ENCODE assay signal across 8 mouse cellular contexts in genomic region chr12:65074651-65075050, GRCm38 (mm10). TPM values are rescaled to one million over a fixed set of nuclear protein-coding genes. Genes with fewer than 3 reads are reported as not detected.
A peak's percentile ranks its signal among the peaks of the same experiment; 100 is the strongest.
DNase-seq lines count a peak whose midpoint lies in the region; ATAC-seq and TF ChIP-seq lines count a peak whose summit lies in the region.

No protein-coding gene starts in this region.

- H3K27ac ChIP-seq in heart, embryonic 13.5 days (replicated peaks) = peak overlapping the region; percentile 93
- peak overlapping the region; percentile 95 for H3K27ac ChIP-seq in heart, postnatal 0 days (ENCODE audit: low read depth)
- peak overlapping the region; percentile 92 for H3K27ac ChIP-seq in midbrain, embryonic 12.5 days (replicated peaks)

- intact Hi-C loops in heart, postnatal 10 days (cut with DNase I) = loop anchor here (5.0 kb wide), 2 partner anchors 37 to 98 kb away; partner anchors contain the start of genes Mis18bp1 and Prpf39
- intact Hi-C loops in left cerebral cortex, postnatal 10 days (cut with DNase I) = no loop called here

- TF ChIP-seq EP300 in heart, postnatal 0 days (IDR thresholded peaks at IDR 0.05; ENCODE audit: low read depth) = no peak

- H3K4me3 ChIP-seq in heart, embryonic 13.5 days = peak overlapping the region; percentile 93
- H3K4me3 ChIP-seq in heart, postnatal 0 days (ENCODE audit: low read depth, low read length) = peak overlapping the region; percentile 96
- H3K4me3 ChIP-seq in midbrain, embryonic 12.5 days = peak overlapping the region; percentile 91

- TF ChIP-seq CTCF in heart, postnatal 0 days (IDR thresholded peaks at IDR 0.05; ENCODE audit: low read depth) = no peak

- no peak for ATAC-seq in heart, embryonic 13.5 days (ENCODE audit: extremely low read depth, insufficient number of reproducible peaks, low FRiP score, low TSS enrichment)
- no peak for ATAC-seq in heart, postnatal 0 days (ENCODE audit: insufficient read depth, low read depth)
- no peak for ATAC-seq in midbrain, embryonic 12.5 days (ENCODE audit: low FRiP score, low read depth)

- H3K4me1 ChIP-seq in heart, embryonic 13.5 days = peaks cover 40% of the 10 kb centered on the region
- H3K4me1 ChIP-seq in heart, postnatal 0 days (ENCODE audit: control insufficient read depth, insufficient read depth) = peaks cover 19% of the 10 kb centered on the region
- H3K4me1 ChIP-seq in midbrain, embryonic 12.5 days = peaks cover 31% of the 10 kb centered on the region

- H3K27me3 ChIP-seq in heart, embryonic 13.5 days (replicated peaks) = no peaks in the 10 kb centered on the region
- H3K27me3 ChIP-seq in heart, postnatal 0 days (ENCODE audit: control insufficient read depth, insufficient read depth, low read length) = no peaks in the 10 kb centered on the region
- no peaks in the 10 kb centered on the region for H3K27me3 ChIP-seq in midbrain, embryonic 12.5 days

- peaks cover 9% of the 10 kb centered on the region for H3K36me3 ChIP-seq in heart, embryonic 13.5 days
- no peaks in the 10 kb centered on the region; the same call in 1 of the 2 replicates for H3K36me3 ChIP-seq in heart, postnatal 0 days (replicated peaks; ENCODE audit: control insufficient read depth, insufficient read depth, low read length)
- H3K36me3 ChIP-seq in midbrain, embryonic 12.5 days = 0 out of 2 replicates have a peak, but pooled peaks cover 9% of the 10 kb centered on the region

- DNase-seq in heart, postnatal 10 days = no peak
- peak; percentile 30 for DNase-seq in MN1 (ENCODE audit: low spot score)
- DNase-seq in heart, postnatal 0 days (ENCODE audit: low spot score) = no peak
- DNase-seq in left cerebral cortex, postnatal 10 days (ENCODE audit: extremely low spot score in 1 of 2, low spot score in 2 of 2) = no peak
- no peak for DNase-seq in spleen, postnatal 10 days (ENCODE audit: low spot score in 2 of 2)
- no peak for DNase-seq in adrenal gland, adult 2 months

- WGBS in heart, embryonic 13.5 days = 31% methylated on average over 7 of the region's 7 CpGs
- 33% methylated on average over 7 of the region's 7 CpGs for WGBS in heart, postnatal 0 days
- 43% methylated on average over 7 of the region's 7 CpGs for WGBS in midbrain, embryonic 12.5 days

- peak overlapping the region; percentile 93 for H3K9ac ChIP-seq in heart, embryonic 13.5 days
- peak overlapping the region; percentile 86; the same call in 1 of the 2 replicates for H3K9ac ChIP-seq in heart, postnatal 0 days (replicated peaks; ENCODE audit: low read depth, low read length)
- peak overlapping the region; percentile 76; the same call in 1 of the 2 replicates for H3K9ac ChIP-seq in midbrain, embryonic 12.5 days (replicated peaks)

- H3K9me3 ChIP-seq in heart, embryonic 13.5 days = no peaks in the 10 kb centered on the region
- H3K9me3 ChIP-seq in heart, postnatal 0 days (replicated peaks; ENCODE audit: control insufficient read depth, low read length) = no peaks in the 10 kb centered on the region
- no peaks in the 10 kb centered on the region for H3K9me3 ChIP-seq in midbrain, embryonic 12.5 days

- peak overlapping the region; percentile 95 for H3K4me2 ChIP-seq in heart, embryonic 13.5 days
- H3K4me2 ChIP-seq in heart, postnatal 0 days (ENCODE audit: low read depth, low read length) = peak overlapping the region; percentile 97
- peak overlapping the region; percentile 86 for H3K4me2 ChIP-seq in midbrain, embryonic 12.5 days (replicated peaks)

RNA-seq across cellular contexts. Expression of gene Fancm, which starts 0.8 kb away (rescaled TPM):
- polyA plus RNA-seq in heart, embryonic 13.5 days (2015; fragmentation: Nextera tagmentation; extraction: Ambion mirVana) = 5.9 and 6.1 TPM in 2 replicates
- total RNA-seq in heart, postnatal 10 days (2021) = 1 to 10 TPM; 6.5 to 7.2 TPM
- 4.6 and 7.6 TPM in 2 replicates for total RNA-seq in heart, postnatal 0 days (2014; rRNA removed; ENCODE audit: low replicate concordance)
- polyA plus RNA-seq in heart, postnatal 0 days (2015; fragmentation: Nextera tagmentation; extraction: Ambion mirVana) = 4.5 and 5.0 TPM in 2 replicates
- 14.3 and 15.9 TPM in 2 replicates for polyA plus RNA-seq in midbrain, embryonic 12.5 days (2016; fragmentation: Nextera tagmentation; extraction: Ambion mirVana)
- total RNA-seq in left cerebral cortex, postnatal 10 days (2021) = 10 to 100 TPM; 11.4 to 12.1 TPM
- total RNA-seq in adrenal gland, adult 2 months (2021) = 1 to 10 TPM; 6.9 to 9.2 TPM
- 2.1 and 2.5 TPM in 2 replicates for polyA plus RNA-seq in adrenal gland, adult 2 months (2012; rRNA removed)

RNA-seq across cellular contexts. Expression of gene Fkbp3, which starts 0.8 kb away (rescaled TPM):
- polyA plus RNA-seq in heart, embryonic 13.5 days (2015; fragmentation: Nextera tagmentation; extraction: Ambion mirVana) = 476 and 518 TPM in 2 replicates
- 100 to 1,000 TPM; 197 to 228 TPM for total RNA-seq in heart, postnatal 10 days (2021)
- total RNA-seq in heart, postnatal 0 days (2014; rRNA removed; ENCODE audit: low replicate concordance) = 200 and 520 TPM in 2 replicates
- polyA plus RNA-seq in heart, postnatal 0 days (2015; fragmentation: Nextera tagmentation; extraction: Ambion mirVana) = 604 and 668 TPM in 2 replicates
- polyA plus RNA-seq in midbrain, embryonic 12.5 days (2016; fragmentation: Nextera tagmentation; extraction: Ambion mirVana) = 619 and 629 TPM in 2 replicates
- 100 to 1,000 TPM; 186 to 206 TPM for total RNA-seq in left cerebral cortex, postnatal 10 days (2021)
- total RNA-seq in adrenal gland, adult 2 months (2021) = 100 to 1,000 TPM; 105 to 127 TPM
- polyA plus RNA-seq in adrenal gland, adult 2 months (2012; rRNA removed) = 10.7 and 10.9 TPM in 2 replicates

RNA-seq across cellular contexts. Expression of gene Prpf39, which starts 38.5 kb away (rescaled TPM):
- polyA plus RNA-seq in heart, embryonic 13.5 days (2015; fragmentation: Nextera tagmentation; extraction: Ambion mirVana) = 28.1 and 31.8 TPM in 2 replicates
- total RNA-seq in heart, postnatal 10 days (2021) = 10 to 100 TPM; 19.5 to 20.2 TPM
- 19.4 and 20.8 TPM in 2 replicates for total RNA-seq in heart, postnatal 0 days (2014; rRNA removed; ENCODE audit: low replicate concordance)
- 18.1 and 20.0 TPM in 2 replicates for polyA plus RNA-seq in heart, postnatal 0 days (2015; fragmentation: Nextera tagmentation; extraction: Ambion mirVana)
- 66.9 and 68.1 TPM in 2 replicates for polyA plus RNA-seq in midbrain, embryonic 12.5 days (2016; fragmentation: Nextera tagmentation; extraction: Ambion mirVana)
- 10 to 100 TPM; 42.4 to 45.5 TPM for total RNA-seq in left cerebral cortex, postnatal 10 days (2021)
- 10 to 100 TPM; 25.0 to 32.2 TPM for total RNA-seq in adrenal gland, adult 2 months (2021)
- polyA plus RNA-seq in adrenal gland, adult 2 months (2012; rRNA removed) = 2.2 and 2.8 TPM in 2 replicates
